Mouse (Mus musculus): ENCODE results near the gene 2010111I01Rik. TPM values are rescaled to one million over a fixed set of nuclear protein-coding genes. Genes with fewer than 3 reads are reported as not detected.

2010111I01Rik gene
- polyA plus RNA-seq, 1 experiment from 2014 or later, result 122 TPM

DNA sequence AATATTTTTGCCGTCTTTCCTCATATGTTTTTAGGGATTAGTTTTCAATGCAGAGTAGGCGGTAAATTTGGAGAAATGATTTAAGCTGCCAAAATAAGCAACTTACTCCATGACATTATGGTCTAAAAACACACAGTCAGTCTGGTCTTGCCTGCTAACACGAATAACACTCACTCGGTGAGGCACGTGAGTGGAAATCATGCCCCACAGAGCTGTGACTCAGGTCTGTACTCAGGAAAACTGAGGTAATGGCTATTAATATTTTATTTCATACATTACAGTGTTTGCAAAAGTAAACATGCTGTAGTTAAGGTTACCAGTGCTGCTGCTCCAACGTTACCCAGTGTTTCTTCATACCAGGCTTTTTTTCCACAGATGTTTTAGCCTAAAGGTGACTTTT lies 176.1 kb downstream of the 2010111I01Rik start:
- Histone ChIP-seq H3K27me3 (ENCODE audit: low read depth, poor library complexity, severe bottlenecking) (no peaks in the 10 kb centered on the region), H3K9me3 (replicated peaks) (no peaks in the 10 kb centered on the region), H3K4me3 (no peak overlapping the region), H3K27ac (no peak overlapping the region), H3K36me3 (no peaks in the 10 kb centered on the region), H3K4me1 (no peaks in the 10 kb centered on the region)
- DNase-seq (ENCODE audit: low spot score), result no peak
- WGBS, result 92% methylated on average over 6 of the region's 6 CpGs

DNA sequence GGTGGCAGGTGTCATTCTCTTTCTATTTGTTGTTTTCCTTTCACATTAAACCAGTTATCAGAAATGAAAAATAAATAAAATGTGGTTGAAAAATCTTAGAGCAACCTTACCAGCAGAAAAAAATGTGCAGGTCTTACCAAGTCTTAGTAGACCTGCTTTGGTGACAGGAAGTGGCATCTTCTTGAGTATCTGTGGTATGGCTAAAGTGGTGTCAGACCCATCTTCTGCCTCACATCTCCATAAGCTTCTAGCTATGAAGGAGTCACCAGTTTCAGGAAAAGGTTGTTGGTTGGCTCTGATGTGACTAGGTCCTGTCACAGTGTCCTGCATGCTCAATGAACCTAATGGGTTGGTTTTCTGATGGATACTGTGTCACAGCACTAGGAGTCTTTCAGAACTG lies 176.6 kb downstream of the 2010111I01Rik start:
- Histone ChIP-seq H3K4me3 (no peak overlapping the region), H3K36me3 (no peaks in the 10 kb centered on the region), H3K27me3 (ENCODE audit: low read depth, poor library complexity, severe bottlenecking) (no peaks in the 10 kb centered on the region), H3K9me3 (replicated peaks) (no peaks in the 10 kb centered on the region), H3K27ac (no peak overlapping the region), H3K4me1 (no peaks in the 10 kb centered on the region)
- no peak for DNase-seq (ENCODE audit: low spot score)

DNA sequence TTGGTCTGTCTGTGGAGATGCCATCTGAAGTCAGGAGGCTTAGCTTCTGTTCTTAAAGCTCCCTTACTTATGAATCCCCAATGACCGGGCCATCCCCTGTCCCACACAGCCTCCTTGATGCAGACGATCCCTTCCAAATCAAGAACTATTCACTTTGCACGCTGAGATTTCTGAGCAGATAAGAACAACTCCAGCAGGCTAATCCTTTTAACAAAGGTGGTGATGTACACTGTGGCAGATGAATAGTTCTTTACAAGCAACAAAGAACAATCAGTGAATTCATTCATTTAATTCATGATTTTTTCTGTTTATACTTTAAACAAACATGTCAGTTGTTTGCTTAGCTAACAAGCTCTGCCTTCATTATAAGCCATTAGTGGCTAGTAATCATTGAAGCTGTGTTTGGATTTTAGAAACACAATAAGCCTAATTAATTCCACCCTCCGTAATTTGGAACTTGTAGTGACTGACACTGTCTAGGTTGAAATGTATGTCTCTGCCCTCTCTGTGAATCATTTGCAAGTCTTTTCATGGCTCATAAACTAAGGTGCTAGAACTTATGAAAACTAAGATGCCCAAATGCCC lies 182.0 kb downstream of the 2010111I01Rik start:
- DNase-seq (ENCODE audit: low spot score), result no peak
- Histone ChIP-seq H3K27me3 (ENCODE audit: low read depth, poor library complexity, severe bottlenecking) (peaks cover 10% of the 10 kb centered on the region; the same call in 1 of the 2 replicates), H3K4me3 (no peak overlapping the region), H3K27ac (no peak overlapping the region), H3K9me3 (replicated peaks) (no peaks in the 10 kb centered on the region), H3K36me3 (no peaks in the 10 kb centered on the region), H3K4me1 (no peaks in the 10 kb centered on the region)
- 66% methylated on average over 4 of the region's 4 CpGs for WGBS

DNA sequence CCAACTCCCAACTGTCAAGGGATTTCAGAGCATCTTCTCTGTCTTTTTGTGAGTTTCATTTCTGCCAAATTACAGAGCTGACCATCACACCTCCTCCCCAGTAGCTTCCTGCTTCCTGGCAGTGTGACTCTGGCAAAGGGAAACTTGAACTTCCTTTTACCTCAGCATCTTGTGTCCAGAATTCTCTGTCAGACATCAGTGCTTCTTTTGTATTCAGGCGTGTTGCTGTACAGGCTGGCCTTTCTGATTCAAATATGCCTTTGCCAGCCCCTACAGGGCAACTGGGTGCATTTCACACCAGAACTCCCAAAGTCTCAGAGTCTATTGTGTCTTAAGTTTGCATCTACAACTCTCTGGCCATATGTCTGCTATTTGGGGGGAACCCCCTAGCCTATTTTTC lies 183.5 kb downstream of the 2010111I01Rik start:
- Histone ChIP-seq H3K4me3 (no peak overlapping the region), H3K4me1 (peaks cover 5% of the 10 kb centered on the region), H3K27me3 (ENCODE audit: low read depth, poor library complexity, severe bottlenecking) (peaks cover 15% of the 10 kb centered on the region; the same call in 1 of the 2 replicates), H3K36me3 (no peaks in the 10 kb centered on the region), H3K27ac (no peak overlapping the region), H3K9me3 (replicated peaks) (no peaks in the 10 kb centered on the region)
- DNase-seq (ENCODE audit: low spot score), result no peak
- 74% methylated on average over 1 of the region's 1 CpGs for WGBS

DNA sequence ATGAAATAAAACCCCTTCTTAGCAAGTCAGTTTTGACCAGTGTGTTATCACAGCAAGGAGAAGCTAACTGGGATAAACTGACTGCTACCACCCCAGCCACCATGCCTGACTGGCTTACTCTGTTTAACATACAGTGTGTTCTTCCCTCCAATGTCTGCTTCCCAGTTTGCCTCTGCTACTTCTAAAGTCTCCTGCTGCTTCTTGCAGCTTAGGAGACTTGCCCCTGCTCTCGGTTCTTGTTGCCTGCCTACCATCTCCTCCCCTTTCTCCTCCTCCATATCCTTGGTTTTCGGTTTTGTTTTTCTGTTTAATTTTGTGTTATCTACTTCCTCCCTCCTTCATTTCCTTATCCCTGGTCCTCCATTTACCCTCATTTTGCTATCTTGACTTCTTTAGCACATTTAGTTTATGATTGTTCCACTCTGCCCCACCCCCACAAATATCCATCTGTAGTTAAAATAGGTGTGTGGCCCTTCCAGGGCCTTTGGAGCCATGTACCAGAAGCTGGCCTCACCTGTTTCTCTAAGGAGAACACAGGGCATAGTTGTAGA lies 185.9 kb downstream of the 2010111I01Rik start:
- H3K27ac ChIP-seq, result no peak overlapping the region
- WGBS, result 81% methylated on average over 2 of the region's 2 CpGs
- no peaks in the 10 kb centered on the region for H3K9me3 ChIP-seq (replicated peaks)
- no peak overlapping the region for H3K4me3 ChIP-seq
- H3K4me1 ChIP-seq, result peaks cover 24% of the 10 kb centered on the region
- H3K36me3 ChIP-seq, result no peaks in the 10 kb centered on the region
- H3K27me3 ChIP-seq (ENCODE audit: low read depth, poor library complexity, severe bottlenecking), result peaks cover 26% of the 10 kb centered on the region; the same call in 1 of the 2 replicates
- DNase-seq (ENCODE audit: low spot score), result no peak

DNA sequence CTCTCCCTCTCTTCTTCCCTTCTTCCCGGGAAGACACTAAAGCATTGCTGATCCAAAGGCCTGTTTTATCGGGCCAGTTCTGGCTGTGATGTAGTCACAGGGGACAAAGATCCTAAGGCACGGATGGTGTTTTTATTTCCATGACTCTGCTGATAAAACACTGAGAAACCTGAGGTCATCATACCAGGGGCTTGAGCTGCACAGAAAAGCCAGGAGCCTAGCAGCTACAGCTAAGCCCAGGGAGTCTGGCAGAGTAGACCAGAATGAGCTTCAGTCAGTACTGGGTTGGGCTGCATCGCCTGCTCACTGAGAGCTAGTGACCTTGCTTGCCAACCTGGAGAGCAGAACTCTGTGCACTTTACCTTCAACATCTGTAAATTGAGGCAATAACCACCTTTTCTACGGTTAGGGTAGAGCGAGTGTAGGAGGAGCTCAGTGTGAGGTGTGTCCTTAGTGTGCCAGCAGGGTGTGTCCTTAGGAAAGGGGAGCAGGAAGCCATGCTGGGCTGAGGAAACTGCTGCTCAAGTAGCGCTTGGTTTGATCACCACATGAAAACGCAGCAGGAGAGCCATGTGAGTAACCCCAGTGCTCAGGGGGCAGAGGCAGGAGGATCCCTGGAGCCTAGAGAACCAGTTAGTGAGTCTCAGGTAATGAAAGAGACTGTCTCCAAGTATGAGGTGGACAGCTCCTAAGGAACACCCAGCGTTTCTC lies 186.5 kb downstream of the 2010111I01Rik start:
- DNase-seq (ENCODE audit: low spot score), result no peak
- Histone ChIP-seq H3K9me3 (replicated peaks) (no peaks in the 10 kb centered on the region), H3K27me3 (ENCODE audit: low read depth, poor library complexity, severe bottlenecking) (peaks cover 27% of the 10 kb centered on the region; the same call in 1 of the 2 replicates), H3K4me3 (no peak overlapping the region), H3K36me3 (no peaks in the 10 kb centered on the region), H3K27ac (no peak overlapping the region), H3K4me1 (peaks cover 24% of the 10 kb centered on the region)
- 87% methylated on average over 9 of the region's 9 CpGs for whole genome bisulfite sequencing

DNA sequence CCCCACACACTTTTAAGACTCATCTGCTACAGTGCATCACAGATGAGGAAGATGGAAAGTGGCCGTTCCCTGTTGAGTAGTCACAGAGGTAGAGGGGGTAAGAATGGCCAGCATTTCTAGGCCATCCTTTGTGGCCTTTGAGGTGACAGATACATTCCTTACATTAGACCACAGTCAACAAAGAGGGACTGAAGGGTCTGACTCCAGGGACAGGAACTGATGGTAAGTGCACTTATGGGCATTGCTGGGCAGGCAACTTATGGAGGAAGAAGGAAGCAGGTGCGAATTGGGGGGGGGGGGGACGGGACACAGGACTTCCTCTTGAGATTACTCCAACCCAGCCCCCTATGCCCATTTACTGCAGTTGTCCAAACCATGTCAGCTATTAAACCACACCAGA lies 187.8 kb downstream of the 2010111I01Rik start:
- 0 out of 2 replicates have a peak, but pooled peaks cover 2% of the 10 kb centered on the region for H3K36me3 ChIP-seq
- no peak overlapping the region for H3K27ac ChIP-seq
- H3K4me3 ChIP-seq, result no peak overlapping the region
- peaks cover 30% of the 10 kb centered on the region; the same call in 1 of the 2 replicates for H3K27me3 ChIP-seq (ENCODE audit: low read depth, poor library complexity, severe bottlenecking)
- DNase-seq (ENCODE audit: low spot score), result no peak
- H3K9me3 ChIP-seq (replicated peaks), result no peaks in the 10 kb centered on the region
- H3K4me1 ChIP-seq, result peaks cover 24% of the 10 kb centered on the region
- WGBS, result 92% methylated on average over 3 of the region's 3 CpGs

DNA sequence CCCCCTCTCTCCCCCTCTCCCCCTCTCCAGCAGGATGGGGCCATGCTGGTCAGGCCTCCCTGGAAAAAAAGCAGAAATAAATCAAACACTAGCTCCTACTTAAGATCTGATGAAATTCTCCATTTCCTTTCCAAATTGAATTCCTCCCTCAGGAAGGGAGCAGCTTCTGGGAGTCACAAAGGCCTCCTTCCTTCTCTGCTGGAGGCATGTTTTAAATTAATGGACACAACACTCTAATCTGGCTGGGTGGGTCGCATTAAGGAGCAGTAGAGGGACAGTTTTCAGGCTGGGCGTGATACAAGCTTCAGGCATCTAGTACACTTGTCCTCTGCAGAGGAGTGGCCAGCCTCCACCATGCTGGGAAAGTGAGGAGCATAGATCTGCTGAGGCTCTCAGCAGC lies 188.7 kb downstream of the 2010111I01Rik start:
- peaks cover 24% of the 10 kb centered on the region for H3K4me1 ChIP-seq
- 0 out of 2 replicates have a peak, but pooled peaks cover 2% of the 10 kb centered on the region for H3K36me3 ChIP-seq
- peak overlapping the region; percentile 40; the same call in 1 of the 2 replicates for H3K27ac ChIP-seq
- H3K9me3 ChIP-seq (replicated peaks), result no peaks in the 10 kb centered on the region
- peaks cover 30% of the 10 kb centered on the region; the same call in 1 of the 2 replicates for H3K27me3 ChIP-seq (ENCODE audit: low read depth, poor library complexity, severe bottlenecking)
- WGBS, result 31% methylated on average over 2 of the region's 2 CpGs
- peak; percentile 42 for DNase-seq (ENCODE audit: low spot score)
- H3K4me3 ChIP-seq, result no peak overlapping the region

DNA sequence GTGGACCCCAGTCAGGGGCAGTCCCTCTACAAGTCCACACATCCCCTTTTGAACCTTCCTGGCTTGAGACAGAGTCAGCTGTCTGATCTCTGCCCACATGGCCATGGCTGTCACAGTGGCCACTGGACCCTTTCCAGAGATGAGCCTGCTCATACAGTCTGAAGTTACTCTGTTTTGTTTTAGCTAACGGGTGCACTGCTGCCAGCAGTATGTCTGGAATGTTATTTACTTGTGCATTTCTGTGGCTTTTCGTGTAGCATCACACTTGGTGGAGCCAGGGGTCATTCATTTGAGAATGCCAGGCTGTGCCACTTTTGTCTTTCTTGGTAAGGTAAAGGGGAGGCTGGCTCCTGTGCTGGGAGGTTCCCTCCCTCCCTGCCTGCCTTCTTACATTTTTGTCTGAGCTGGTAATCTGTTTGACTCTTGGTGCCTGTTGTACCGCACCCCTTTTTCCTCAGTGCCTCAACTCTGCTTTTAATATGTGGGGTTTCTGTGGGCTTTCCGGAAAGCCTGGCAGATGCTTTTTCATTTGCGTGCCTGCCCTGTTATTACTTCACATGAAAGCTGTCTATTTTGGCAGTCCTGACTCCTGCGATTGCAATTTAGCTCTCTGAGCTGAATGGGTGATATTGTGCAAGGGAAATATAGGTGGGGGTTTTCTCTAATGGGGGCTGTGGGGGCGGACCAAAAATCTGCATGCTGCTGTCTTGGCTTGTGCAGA lies 190.3 kb downstream of the 2010111I01Rik start:
- Histone ChIP-seq H3K27me3 (ENCODE audit: low read depth, poor library complexity, severe bottlenecking) (peaks cover 30% of the 10 kb centered on the region; the same call in 1 of the 2 replicates), H3K4me3 (no peak overlapping the region), H3K27ac (no peak overlapping the region), H3K9me3 (replicated peaks) (no peaks in the 10 kb centered on the region), H3K4me1 (peaks cover 24% of the 10 kb centered on the region), H3K36me3 (0 out of 2 replicates have a peak, but pooled peaks cover 2% of the 10 kb centered on the region)
- DNase-seq (ENCODE audit: low spot score), result no peak
- WGBS, result 77% methylated on average over 7 of the region's 7 CpGs

DNA sequence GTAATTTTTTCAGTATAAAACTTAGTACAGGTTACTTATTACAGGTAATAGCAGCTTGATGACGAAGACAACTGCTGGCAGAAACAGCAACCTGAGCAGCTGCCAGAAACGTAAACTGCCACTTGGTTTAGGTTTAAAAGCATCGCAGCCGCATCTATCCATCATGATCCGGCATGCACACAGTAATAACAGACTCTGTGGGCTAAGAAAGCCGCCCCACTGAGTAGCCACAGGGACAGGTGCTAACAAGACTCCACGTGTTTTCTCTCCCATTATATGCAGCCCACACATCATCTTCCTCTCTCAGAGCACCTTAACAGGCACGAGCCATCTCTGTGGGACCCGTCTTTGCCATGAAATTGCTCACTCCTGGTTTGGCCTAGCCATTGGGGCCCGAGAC lies 191.6 kb downstream of the 2010111I01Rik start:
- peaks cover 24% of the 10 kb centered on the region for H3K4me1 ChIP-seq
- no peaks in the 10 kb centered on the region for H3K9me3 ChIP-seq (replicated peaks)
- H3K27ac ChIP-seq, result no peak overlapping the region
- H3K36me3 ChIP-seq, result 0 out of 2 replicates have a peak, but pooled peaks cover 2% of the 10 kb centered on the region
- 91% methylated on average over 10 of the region's 10 CpGs for WGBS
- DNase-seq (ENCODE audit: low spot score), result no peak
- H3K4me3 ChIP-seq, result no peak overlapping the region
- peaks cover 25% of the 10 kb centered on the region; the same call in 1 of the 2 replicates for H3K27me3 ChIP-seq (ENCODE audit: low read depth, poor library complexity, severe bottlenecking)

DNA sequence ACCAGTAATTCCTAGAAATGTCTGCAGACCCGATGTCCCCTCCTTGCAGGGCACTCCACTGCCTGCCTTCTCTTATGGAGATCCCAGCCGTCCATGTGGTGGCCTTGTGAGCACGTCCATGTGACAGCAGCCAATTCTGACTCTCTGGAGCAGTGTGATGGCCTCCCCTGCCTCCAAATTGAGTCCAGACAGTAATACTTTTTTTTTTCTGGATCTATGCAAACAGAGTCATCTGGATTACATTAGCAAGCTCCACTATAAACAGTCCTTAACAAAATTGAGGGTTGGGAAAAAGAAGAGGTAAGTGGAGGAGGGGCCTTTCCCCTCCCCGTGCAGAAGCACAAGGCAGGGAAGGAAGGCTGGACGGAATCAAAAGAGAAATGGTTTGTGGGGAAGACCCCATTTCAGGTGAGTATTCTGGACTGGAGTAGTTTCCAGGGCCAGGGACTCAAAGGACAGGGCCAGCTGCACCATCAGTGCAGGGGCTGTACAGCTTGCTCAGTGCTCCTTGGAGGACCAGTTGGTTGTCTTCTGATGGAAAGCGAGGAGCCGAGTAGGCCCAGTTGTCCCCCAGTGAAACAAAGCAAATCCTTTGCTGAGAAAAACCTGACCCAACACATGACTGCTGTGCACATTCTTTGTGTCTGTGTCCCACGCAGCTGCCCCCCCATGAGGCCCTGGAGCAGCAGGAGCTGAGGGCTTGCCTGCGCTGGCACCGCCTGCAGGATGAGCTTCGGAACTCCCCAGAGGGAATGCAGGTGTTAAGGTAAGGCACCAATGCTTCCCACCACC lies 205.8 kb downstream of the 2010111I01Rik start:
- H3K27ac ChIP-seq, result peak overlapping the region; percentile 95
- H3K36me3 ChIP-seq, result no peaks in the 10 kb centered on the region
- H3K4me1 ChIP-seq, result peaks cover 48% of the 10 kb centered on the region
- H3K9me3 ChIP-seq (replicated peaks), result no peaks in the 10 kb centered on the region
- peak overlapping the region; percentile 22; the same call in 1 of the 2 replicates for H3K4me3 ChIP-seq
- 45% methylated on average over 11 of the region's 11 CpGs for WGBS
- H3K27me3 ChIP-seq (ENCODE audit: low read depth, poor library complexity, severe bottlenecking), result no peaks in the 10 kb centered on the region; the same call in 1 of the 2 replicates
- DNase-seq (ENCODE audit: low spot score), result peak; percentile 71
